Comparison of ENCODE assay signal across 7 mouse cellular contexts in the genomic region with DNA sequence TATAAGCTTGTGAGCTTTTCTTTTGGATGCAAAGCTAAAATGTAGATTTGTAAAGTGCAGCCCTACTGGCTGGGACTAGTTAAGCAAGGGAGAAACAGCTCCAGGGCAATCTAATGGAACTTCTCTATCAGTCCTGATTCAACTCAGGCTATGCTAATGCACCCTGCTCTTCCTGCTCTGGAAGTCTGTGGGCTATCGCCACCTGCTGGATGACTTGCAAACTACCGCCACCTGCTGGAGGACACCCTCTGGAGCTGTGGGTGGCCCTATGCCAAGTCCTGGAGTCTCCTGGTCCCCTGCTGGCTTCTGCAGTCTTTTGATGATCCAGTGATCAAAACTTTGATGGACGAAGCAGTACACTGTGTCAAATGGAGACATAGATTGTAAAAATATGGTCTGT.
A peak's percentile ranks its signal among the peaks of the same experiment; 100 is the strongest.
DNase-seq lines count a peak whose midpoint lies in the region; ATAC-seq and TF ChIP-seq lines count a peak whose summit lies in the region.

No protein-coding gene starts in this region.

- no peak overlapping the region for H3K27ac ChIP-seq in hindbrain, postnatal 0 days

- H3K27me3 ChIP-seq in hindbrain, postnatal 0 days (ENCODE audit: insufficient read depth, low read length): no peaks in the 10 kb centered on the region

- ATAC-seq in hindbrain, postnatal 0 days: peak; percentile 64; the same call in 1 of the 2 replicates

- 12% methylated on average over 3 of the region's 3 CpGs for WGBS in hindbrain, postnatal 0 days

- H3K4me3 ChIP-seq in hindbrain, postnatal 0 days (ENCODE audit: low read length): no peak overlapping the region

- DNase-seq in adipocyte (ENCODE audit: low spot score): peak; percentile 73
- DNase-seq in cerebellum, postnatal 10 days: peak; percentile 80 to 83
- peak; percentile 50 to 68 for DNase-seq in frontal cortex, postnatal 14 days (ENCODE audit: low spot score in 2 of 2)
- peak; percentile 81 for DNase-seq in hindbrain, postnatal 0 days (ENCODE audit: low spot score)
- peak; percentile 44 for DNase-seq in left cerebral cortex, adult 11 months (ENCODE audit: low spot score)
- DNase-seq in mesoderm, embryonic 11.5 days (ENCODE audit: low read depth, low spot score): peak; percentile 83
- DNase-seq in skeletal muscle tissue, adult 2 months (ENCODE audit: low read depth, low spot score): peak; percentile 79

- H3K4me1 ChIP-seq in hindbrain, postnatal 0 days (ENCODE audit: insufficient read depth, low read length): no peaks in the 10 kb centered on the region

- H3K9me3 ChIP-seq in hindbrain, postnatal 0 days (ENCODE audit: low read length): no peaks in the 10 kb centered on the region

- no peaks in the 10 kb centered on the region for H3K36me3 ChIP-seq in hindbrain, postnatal 0 days (ENCODE audit: insufficient read depth, low read length)

- H3K4me2 ChIP-seq in hindbrain, postnatal 0 days (ENCODE audit: low read depth, low read length): no peak overlapping the region

- no peak overlapping the region for H3K9ac ChIP-seq in hindbrain, postnatal 0 days (replicated peaks; ENCODE audit: low read length)

- TF ChIP-seq CTCF in hindbrain, postnatal 0 days (IDR thresholded peaks at IDR 0.05; ENCODE audit: low read depth): peak; percentile 87
